Mouse (Mus musculus): Measurements from ENCODE around the gene Lamb2. TPM values are rescaled to one million over a fixed set of nuclear protein-coding genes. Genes with fewer than 3 reads are reported as not detected.

Gene Lamb2
- total RNA-seq, 2 experiments from 2014 or later, result 0.05 TPM; not detected in 1

DNA sequence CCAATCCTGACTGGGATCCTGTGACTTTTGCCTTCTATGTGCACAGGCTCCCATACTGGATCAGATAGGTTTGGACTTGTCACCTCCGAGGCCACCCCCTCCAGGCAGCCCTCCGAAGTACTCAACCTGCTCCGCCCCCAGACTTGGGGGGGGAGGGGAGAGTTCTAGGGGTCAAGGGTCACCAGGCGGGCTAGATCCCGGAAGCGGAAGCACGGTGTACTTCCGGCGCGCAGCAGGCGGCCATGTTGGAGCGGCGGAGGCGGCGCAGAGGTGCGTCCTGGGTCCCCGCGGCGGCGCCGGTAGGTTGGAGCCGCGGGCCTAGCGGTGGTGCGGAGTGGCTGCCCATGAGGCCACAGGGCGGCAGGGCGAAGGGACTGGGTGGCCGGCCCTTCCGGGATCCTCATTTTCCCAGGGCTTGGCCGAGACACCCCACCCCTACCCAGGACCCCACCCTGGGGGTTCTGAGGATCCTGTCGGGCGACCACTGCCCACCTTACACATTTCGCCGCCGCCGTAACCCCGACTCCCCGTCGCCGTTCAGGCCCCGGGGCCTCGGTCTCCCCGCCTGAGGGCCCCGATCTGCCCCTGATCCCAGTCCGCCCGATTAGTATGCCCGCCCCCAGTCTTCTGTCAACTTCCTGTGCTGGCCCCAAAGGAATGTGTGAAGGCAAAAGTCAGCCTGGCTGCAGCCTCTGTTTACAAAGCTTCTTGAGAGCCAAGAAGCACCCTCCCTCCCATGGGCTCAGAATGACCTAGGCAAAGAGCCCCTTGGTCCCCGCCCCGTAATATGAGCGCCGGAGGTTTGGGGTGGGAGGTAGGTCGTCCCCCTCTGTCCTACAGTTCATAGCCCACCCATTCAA lies 19.0 kb upstream of the Lamb2 start, which contains the start of gene Ccdc71:
Ccdc71 (plus strand) TSS at position 209 of the 860 bp plus-strand sequence.
- peak; percentile 90 for ATAC-seq (replicated peaks; ENCODE audit: poor library complexity, severe bottlenecking)

DNA sequence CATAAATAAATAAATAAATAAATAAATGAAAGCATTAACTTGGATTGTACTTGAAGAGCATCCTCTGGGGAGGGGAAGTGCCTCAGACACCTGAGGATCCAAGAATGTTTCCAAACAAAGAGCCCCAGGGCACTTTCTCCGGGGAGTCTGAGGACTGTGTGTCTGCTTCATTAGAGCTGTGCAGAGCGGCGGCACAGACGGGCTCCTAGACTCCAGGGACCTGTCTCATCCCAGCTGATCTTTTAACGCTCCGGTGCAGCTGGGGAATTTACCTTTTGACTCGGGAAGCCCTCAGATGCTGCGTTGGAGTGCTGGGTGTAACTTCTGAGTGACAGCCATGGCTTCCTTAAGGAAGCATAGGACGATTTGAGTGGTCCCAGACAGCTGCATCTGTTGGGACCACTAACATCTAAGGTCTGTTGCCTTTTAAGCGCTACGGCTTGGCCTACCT lies 18.3 kb upstream of the Lamb2 start, which contains the start of gene Klhdc8b:
Klhdc8b (minus strand) TSS at position 401 of the 451 bp plus-strand sequence.
- ATAC-seq (replicated peaks; ENCODE audit: poor library complexity, severe bottlenecking), result no peak

GRCm38 (mm10) chr9:108461675-108462074 lies 17.9 kb upstream of the Lamb2 start:
- no peak for ATAC-seq (replicated peaks; ENCODE audit: poor library complexity, severe bottlenecking)

GRCm38 (mm10) chr9:108462192-108462591 lies 17.3 kb upstream of the Lamb2 start:
- no peak for ATAC-seq (replicated peaks; ENCODE audit: poor library complexity, severe bottlenecking)

DNA sequence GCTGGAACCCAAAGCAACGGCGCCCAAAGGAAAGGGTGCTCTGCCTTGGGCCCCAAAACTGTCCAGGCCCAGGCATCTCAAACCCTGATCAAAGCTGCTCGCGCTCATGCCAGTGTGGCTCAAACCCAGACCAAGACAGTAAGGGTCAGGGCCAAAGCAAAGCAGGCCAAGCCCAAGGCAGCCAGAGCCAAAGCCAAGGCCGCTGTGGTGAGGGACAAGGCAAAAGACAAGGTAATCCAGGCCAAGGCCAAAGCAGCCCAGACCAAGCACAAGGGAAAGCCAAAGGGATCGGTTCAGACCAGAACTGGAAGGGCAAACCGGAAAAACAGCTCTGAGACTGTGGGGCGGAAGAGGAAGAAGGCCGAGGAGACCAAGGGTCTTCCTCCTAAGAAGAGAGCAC lies 15.8 kb upstream of the Lamb2 start:
- no peak for ATAC-seq (replicated peaks; ENCODE audit: poor library complexity, severe bottlenecking)

- no peak for ATAC-seq (replicated peaks; ENCODE audit: poor library complexity, severe bottlenecking)
Observed at GRCm38 (mm10) chr9:108466219-108466618, 13.3 kb upstream of the Lamb2 start.

GRCm38 (mm10) chr9:108469430-108469829 lies 10.1 kb upstream of the Lamb2 start:
- no peak for ATAC-seq (replicated peaks; ENCODE audit: poor library complexity, severe bottlenecking)

GRCm38 (mm10) chr9:108469845-108470244 lies 9.7 kb upstream of the Lamb2 start:
- no peak for ATAC-seq (replicated peaks; ENCODE audit: poor library complexity, severe bottlenecking)

DNA sequence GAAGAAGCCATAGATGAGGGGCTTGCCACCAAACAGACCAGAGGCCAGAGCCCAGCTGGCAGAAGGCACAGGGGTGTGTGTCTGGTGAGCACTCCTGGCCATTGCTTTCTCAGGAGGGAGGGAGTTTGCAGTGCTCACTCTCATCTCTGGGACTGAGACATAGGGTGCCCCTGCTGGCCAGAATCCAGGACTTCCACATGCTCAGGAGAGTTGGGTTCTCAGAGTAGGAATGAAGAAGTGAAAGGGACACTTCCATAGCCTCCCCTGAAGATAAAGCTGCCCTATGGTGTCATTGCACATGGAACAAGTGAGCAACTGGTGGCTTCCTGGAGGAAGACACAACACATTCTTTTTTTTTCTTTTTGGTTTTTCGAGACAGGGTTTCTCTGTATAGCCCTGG lies 5.0 kb upstream of the Lamb2 start:
- peak; percentile 91 for ATAC-seq (replicated peaks; ENCODE audit: poor library complexity, severe bottlenecking)

GRCm38 (mm10) chr9:108478638-108479156 lies 839 bp upstream of the Lamb2 start:
- peak; percentile 35; the same call in 1 of the 2 replicates for ATAC-seq (replicated peaks; ENCODE audit: poor library complexity, severe bottlenecking)

DNA sequence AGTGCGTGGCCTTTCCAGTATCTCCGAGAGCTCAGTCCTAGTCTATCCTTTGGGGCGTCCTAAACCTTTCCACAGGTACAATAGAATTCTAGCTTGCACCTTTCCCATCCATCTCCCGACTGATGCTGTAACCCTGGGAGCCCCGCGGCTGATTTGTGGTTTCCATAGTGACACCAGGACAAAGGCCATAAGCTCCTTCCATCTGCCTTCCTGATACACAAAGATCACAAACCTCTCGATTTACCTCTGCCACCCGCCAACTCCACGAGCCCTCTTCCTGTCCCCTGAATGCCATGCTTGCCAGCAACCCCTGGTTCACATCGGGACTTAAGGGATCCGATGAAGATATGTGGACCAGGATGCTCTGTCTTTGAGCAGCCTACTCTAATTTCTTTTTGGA lies 295 bp upstream of the Lamb2 start:
- ATAC-seq (replicated peaks; ENCODE audit: poor library complexity, severe bottlenecking), result no peak

- ATAC-seq (replicated peaks; ENCODE audit: poor library complexity, severe bottlenecking), result no peak
Observed at GRCm38 (mm10) chr9:108480813-108481519, 1.4 kb downstream of the Lamb2 start.

DNA sequence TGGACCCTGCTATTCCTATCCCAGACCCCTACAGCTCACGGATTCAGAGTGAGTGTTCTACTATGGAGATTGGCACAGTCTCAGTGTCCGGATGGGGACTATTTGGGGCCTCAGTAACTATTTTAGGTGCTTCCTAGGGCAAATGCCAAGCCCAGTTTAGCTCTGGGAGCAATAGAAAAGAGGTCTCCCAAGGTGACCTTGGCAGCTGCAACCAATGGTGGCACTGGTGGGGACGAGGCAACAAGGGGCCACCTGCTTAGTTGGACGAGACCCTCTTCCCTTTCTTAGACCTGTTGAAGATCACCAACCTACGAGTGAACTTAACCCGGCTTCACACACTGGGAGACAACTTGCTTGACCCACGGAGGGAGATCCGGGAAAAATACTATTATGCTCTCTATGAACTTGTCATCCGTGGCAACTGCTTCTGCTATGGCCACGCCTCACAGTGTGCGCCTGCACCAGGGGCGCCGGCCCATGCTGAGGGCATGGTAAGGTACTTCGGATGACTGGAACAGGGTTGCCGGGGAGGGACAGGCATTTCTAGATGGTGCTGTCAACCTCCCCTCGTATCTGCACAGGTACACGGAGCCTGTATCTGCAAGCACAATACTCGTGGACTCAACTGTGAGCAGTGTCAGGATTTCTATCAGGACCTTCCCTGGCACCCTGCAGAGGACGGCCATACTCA lies 2.1 kb downstream of the Lamb2 start:
- no peak for ATAC-seq (replicated peaks; ENCODE audit: poor library complexity, severe bottlenecking)

GRCm38 (mm10) chr9:108483051-108483790 lies 3.7 kb downstream of the Lamb2 start:
- no peak for ATAC-seq (replicated peaks; ENCODE audit: poor library complexity, severe bottlenecking)

GRCm38 (mm10) chr9:108484021-108484420 lies 4.5 kb downstream of the Lamb2 start:
- ATAC-seq (replicated peaks; ENCODE audit: poor library complexity, severe bottlenecking), result no peak

DNA sequence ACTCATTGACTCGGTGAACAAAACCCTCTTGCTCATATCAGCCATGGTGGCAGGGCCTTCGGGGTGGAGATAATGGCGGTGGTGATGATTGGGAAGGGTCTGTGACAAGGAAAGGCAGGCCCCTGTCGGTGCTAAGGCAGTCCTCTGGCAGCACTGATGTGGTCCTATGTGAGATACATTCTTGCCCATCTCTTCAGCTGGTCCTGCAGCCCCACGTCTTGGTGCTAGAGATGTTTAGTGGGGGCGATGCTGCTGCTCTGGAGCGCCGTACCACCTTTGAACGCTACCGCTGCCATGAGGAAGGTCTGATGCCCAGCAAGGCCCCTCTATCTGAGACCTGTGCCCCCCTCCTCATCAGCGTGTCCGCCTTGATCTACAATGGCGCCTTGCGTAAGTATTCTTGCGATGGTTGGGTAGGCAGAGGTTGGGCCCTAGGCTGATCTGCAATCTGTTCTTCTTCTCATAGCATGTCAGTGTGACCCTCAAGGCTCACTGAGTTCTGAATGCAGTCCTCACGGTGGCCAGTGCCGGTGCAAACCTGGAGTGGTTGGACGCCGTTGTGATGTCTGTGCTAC lies 5.9 kb downstream of the Lamb2 start:
- ATAC-seq (replicated peaks; ENCODE audit: poor library complexity, severe bottlenecking), result no peak

GRCm38 (mm10) chr9:108486973-108487530 lies 7.5 kb downstream of the Lamb2 start:
- ATAC-seq (replicated peaks; ENCODE audit: poor library complexity, severe bottlenecking), result no peak

DNA sequence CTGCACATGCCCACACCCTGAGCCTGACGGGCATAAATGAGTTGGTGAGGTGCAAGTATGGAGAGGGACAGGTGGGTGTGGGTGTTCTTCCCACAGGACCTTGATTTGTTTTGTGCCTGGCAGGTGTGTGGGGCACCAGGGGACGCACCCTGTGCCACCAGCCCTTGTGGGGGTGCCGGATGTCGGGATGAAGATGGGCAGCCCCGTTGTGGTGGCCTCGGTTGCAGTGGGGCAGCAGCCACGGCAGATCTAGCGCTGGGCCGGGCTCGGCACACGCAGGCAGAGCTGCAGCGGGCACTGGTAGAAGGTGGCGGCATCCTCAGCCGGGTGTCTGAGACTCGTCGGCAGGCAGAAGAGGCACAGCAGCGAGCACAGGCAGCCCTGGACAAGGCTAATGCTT lies 8.9 kb downstream of the Lamb2 start:
- ATAC-seq (replicated peaks; ENCODE audit: poor library complexity, severe bottlenecking), result no peak

- ATAC-seq (replicated peaks; ENCODE audit: poor library complexity, severe bottlenecking), result no peak
Observed at GRCm38 (mm10) chr9:108489215-108489614, 9.7 kb downstream of the Lamb2 start.

Data from granulocyte monocyte progenitor cell, adult 5-6 weeks (primary cell).